Mouse (Mus musculus): Measurements from ENCODE around the gene Trim2.

Gene Trim2

GRCm38 (mm10) chr3:84217961-84218351 is 88.7 kb downstream of the Trim2 start:
- DNase-seq, result no peak

DNA sequence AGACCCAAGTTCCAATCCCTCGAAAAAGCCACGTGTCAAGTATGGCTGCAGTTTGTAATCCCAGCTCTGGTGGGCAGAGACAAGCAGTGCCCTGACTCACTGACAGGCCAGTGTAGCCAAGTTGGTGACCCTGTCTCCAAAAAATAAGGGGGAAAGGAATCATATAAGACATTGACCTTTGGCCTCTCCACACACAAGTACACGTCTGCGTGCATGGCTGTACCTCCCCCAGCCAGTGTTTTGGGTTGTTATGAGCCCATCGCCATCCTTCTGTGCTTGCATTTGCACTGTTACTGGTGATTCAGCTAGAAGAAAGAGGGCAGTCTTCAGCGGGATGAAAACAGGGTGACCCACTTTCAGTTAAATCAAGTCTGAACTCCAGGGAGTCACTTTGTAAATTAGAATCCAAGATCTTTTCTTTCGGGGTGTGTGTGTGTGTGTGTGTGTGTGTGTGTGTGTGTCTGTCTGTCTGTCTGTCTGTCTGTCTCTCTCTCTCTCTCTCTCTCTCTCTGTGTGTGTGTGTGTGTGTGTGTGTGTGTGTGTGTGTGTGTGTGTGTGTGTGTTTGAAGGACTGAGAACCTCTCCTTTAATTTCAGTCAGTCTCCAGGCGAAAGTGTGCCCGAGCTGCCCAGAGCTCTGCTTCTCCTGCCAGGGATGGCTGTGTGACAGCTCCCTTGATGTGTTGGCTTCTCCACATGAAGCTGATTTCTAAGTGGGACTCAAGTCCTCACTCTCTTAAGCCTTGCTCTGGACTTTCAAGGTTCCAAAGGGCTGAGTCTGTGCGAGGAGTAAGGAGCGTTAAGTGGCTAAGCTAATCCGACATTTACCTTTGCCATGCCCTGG is 89.3 kb downstream of the Trim2 start:
- peak; percentile 58 for DNase-seq

DNA sequence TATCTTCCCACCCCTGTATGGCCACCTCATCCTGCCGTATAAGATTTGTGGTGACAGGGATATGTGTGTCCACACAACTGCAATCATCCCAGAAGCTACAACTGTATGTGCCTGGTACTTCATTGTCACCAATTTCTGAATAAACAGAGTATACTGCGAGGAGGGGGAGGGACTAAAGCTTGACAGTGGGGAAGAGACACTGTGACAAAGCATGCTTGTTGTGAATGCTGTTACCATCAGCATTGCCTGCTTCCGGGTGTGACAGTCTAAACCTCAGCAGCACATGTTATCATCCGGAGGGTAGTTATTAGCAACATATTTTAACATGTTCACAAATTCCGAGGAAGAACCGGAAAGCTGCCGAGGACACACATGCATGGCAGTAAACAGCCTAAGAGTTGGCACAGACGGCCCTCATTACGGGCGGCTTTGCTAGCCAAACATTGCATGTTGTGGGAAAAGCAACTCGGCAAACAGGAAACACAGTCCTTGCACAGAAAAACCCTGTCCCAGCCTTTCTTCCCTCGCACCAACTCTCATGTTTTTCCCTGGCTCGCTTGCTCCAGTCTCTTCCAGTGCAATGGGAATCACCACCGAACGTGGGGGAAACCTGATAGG is 90.8 kb downstream of the Trim2 start:
- peak; percentile 56 for DNase-seq

GRCm38 (mm10) chr3:84215253-84215652 is 91.4 kb downstream of the Trim2 start:
- peak; percentile 93 for DNase-seq

GRCm38 (mm10) chr3:84214501-84214900 is 92.2 kb downstream of the Trim2 start:
- peak; percentile 83 for DNase-seq

DNA sequence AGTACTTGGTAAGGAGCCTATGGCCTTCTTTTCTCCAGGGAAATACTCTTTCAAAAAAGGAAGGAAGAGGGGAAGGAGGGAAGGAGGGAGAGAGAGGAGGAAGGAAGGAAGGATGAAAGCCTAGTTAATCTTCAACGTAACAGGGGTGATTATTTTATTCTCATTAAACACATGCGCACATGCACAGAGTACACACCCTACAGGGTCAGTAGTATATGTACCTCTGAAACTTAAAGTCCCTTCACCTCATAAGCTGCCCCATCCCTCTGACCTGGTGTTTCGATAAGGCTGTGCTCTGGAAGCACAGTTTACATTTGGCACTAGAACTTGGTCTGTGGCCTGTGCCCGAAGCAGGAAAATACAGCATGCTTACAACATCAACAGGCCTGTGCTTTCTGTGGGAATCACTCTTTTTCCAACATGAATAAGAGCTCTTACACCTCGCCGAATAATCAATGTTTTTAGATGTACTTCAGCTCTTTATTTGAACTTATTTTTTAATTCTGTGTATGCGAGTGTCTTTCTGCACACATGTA is 95.3 kb downstream of the Trim2 start:
- DNase-seq, result no peak

DNA sequence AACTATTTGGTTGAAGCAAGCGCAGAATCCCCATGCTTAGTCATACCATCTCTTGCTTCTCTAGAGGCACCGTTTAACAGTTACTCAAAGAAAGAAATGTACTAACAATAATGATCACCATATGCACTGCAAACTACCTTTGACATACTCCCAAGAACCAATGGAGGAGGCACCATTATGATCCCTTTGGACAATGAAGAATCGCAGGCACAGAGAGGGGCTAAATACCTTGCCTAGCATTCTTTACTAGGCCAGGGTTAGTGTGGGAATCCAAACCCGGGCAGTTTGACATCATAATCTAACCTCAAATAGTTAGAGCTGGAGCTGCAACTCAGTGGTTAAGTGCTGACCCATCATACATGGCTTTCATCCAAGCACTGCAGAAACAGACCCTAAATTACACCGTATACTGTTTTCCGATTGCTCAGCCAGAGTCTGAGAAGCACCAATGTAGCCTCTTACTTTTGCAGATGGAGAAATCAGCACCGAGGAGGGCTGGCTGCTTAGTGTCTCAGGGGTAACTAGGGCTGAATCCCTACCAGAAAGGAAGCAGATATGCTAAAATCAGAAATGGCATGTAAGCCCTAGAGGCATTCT is 97.7 kb downstream of the Trim2 start:
- no peak for DNase-seq

- DNase-seq, result no peak
These were observed 98.2 kb downstream of the Trim2 start for GRCm38 (mm10) chr3:84208475-84208874.

GRCm38 (mm10) chr3:84207366-84207765 is 99.3 kb downstream of the Trim2 start:
- no peak for DNase-seq

GRCm38 (mm10) chr3:84206106-84206505 is 100.6 kb downstream of the Trim2 start:
- no peak for DNase-seq

GRCm38 (mm10) chr3:84205650-84206049 is 101.0 kb downstream of the Trim2 start:
- no peak for DNase-seq

DNA sequence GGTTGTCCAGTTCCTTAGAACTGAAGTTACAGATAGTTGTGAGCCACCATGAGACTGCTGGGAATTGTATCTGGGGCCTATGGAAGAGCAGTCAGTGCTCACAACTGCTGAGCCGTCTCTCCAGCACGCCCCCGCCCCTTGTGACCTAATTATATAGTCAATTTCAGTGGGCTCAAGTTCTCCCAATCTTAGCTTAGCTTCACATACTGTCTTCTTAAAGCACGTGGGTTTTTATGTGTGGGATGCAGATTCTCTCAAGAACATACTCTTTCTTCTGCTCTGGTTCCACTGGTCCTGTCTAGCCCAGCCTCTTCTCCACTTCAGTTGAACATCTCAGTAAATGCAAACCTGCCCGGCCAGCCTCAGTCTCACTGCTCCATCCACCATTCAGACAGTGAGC is 102.0 kb downstream of the Trim2 start:
- DNase-seq, result no peak

DNA sequence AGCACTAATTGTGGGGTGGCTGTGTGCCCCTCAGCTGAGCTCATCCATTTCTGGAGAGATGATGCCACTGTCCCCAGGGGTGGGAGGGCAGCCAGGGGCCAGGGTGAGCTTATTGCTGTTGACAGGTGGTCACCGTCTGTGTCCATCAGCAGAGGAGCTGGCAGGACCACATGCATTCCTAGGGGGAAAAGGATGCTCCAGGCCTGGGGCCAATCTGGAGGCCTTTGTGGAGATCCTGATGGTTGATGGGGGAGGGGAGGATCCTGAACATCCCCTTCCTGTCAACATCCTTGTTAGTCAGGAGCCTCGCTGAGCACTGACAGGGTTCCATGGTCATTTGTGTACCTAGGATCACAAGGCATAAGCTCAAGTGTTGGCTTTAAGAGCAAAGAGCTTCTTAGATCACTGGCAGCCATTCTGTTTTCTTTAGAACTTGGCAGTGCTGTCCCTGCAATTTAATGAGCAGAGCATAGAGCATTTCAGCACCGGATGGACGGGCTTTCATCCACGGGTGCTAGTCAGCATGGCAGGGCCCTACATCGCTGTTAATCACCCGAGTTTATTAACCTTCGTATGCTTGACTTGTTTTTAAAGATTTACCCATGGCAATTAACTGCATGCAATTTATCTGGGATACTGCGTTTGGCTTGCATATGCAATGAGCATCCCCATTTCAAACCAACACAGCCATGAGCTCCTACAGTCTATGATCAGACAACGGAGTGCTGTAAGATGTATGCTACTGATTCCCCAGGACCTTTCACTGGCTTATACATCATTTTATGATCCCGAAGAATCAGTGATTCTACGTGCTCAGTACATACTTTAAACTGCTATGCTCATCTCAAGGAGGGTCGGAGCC is 105.9 kb downstream of the Trim2 start:
- DNase-seq, result peak; percentile 99

DNA sequence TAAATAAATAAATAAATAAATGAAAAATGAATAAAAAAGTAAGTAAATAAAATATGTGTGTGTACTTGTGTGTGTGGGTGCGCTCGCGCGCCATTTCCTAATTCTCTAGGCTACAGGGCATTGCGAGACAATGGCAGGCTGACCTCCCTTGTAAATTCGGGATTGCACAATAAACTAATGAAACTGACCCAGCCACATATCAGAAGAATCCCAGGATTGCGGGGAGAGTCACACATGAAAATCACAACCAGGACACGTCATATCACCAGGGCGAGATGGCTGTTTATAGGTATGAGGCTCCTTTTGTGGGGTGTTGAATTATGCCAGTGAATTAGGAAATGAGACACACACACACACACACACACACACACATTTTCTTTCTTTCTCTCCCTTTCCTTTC is 107.2 kb downstream of the Trim2 start:
- no peak for DNase-seq

GRCm38 (mm10) chr3:84198229-84198628 is 108.4 kb downstream of the Trim2 start:
- no peak for DNase-seq

DNA sequence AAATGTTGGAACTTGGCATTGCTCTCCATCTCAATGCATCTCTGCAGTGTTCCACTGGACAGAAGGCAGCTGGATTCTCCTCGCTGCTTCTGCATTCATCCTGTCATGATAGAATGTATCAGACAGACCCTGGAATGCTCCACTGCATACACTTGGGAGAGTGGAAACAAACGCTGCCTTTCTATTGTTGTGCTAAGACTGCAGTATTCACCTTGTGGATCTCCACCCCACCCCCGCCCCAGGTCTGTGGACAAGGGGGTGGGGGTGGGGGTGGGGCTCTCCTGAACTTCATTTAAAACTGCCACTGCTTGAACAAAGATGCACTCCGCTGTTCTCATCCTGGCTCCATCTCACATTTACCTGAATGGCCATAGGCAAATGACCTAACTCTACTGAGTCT is 112.8 kb downstream of the Trim2 start:
- DNase-seq, result no peak

DNA sequence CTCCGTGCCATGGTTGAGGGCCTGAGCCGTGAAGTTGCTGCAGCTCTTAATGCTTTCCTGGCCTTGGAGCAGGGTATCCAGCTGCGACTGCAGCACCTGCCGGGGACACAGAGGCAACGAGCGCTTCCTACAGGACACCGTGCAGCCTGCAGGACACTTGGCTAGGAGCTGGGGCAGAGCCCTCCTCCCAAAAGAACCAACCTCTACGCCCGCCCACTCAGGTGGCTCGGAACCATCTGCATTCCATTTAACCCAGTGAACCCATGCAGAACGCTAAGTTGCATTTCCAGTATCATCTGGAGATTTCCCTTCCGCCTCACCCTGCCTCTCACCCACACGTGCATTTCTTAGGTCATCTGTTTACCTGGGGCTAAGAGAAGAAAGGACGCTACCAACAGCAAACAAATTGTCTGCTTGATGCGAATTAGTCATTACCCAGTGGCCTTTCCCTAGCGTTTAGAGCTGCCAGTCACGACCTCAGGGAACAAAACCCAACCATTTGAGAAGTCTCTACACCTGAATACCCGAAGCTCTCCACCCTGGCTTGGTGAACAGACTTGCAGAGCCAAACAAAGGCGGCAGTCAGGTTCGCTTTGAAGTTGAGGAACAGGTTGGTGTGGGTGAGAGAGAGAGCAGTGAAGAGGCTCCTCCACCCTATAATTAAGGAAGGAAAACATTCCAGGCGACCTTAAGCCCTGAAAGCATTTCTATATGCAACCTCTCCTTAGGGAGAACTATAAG is 115.4 kb downstream of the Trim2 start:
- no peak for DNase-seq

GRCm38 (mm10) chr3:84190513-84191061 is 116.1 kb downstream of the Trim2 start:
- DNase-seq, result no peak

DNA sequence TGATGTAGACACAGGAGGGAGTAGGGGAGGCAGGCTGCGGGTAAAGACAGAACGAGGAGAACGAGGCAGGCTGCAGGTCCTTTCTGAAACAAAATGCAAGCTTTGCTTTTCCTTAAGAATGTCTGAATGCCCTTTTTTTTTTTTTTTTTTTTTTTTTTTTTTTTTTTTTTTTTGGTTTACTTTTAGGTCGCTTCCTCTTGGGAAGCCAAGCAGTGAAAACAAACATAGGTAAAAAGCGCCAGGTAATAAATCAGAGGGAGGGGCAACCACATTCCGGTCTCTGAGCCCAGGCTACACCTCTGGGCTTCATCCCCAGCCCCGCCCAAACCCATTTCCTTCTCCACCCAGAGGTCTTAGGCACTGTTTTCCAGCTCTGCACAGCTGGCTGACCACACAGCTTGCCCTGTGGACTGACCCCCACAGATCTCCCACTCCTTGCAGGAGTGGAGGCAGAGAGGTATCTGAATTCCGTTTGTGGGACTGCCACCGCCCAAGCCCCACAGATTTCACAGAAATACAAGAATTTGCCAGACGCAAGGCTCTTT is 117.0 kb downstream of the Trim2 start:
- DNase-seq, result no peak

GRCm38 (mm10) chr3:84181717-84182116 is 125.0 kb downstream of the Trim2 start:
- no peak for DNase-seq

DNA sequence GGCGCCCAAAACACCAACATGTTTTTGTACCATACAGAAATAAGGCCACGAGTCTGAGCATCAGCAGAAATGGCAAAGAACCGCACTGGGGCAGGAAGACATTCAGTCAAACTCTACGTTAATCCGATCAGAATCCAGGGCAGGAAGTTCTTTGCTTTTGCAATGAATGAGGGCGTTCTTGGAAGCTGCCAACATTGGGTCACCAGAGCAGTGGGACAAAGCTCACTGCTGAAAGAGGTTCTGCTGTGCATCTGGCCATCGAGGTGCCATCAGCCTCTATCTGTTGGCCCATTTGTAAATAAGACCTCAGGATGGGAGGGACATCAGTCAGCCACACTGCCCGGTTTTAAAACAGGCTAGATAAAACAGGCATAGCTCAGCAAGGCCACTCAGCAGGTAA is 125.6 kb downstream of the Trim2 start:
- no peak for DNase-seq

DNA sequence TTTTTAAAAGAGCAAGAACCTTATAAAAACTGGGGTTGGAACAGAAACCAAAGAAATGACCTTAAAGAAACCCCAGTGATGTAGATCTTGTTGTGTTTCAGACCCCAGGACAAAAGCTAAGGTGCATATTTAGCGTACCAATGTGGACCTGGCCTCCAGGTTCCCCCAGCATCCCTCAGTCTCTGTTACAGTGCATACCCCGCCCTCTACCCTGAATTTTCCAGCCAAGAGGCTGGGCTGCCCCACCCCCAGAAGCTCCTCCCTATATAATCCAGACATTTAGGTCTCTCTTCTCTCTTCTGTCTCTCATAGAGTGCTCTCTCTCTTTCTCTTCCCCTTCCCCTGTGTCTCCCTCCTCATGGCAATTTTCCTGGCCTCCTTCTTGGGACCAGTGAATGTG is 126.4 kb downstream of the Trim2 start:
- DNase-seq, result no peak

Measured in cerebellum, adult 9-11 months (tissue).